Mouse (Mus musculus): Measurements from ENCODE around the gene Ggps1. TPM values are rescaled to one million over a fixed set of nuclear protein-coding genes. Genes with fewer than 3 reads are reported as not detected.

The Ggps1 gene
- 10 to 100 TPM; 52.9 to 60.1 TPM for total RNA-seq (2021)
- long read RNA-seq, full-length matches to known transcripts = 33 of 54 reads
- long read RNA-seq, partial matches to known transcripts = 6 of 54 reads
- long read RNA-seq, other reads (novel, unspliced or antisense) = 15 of 54 reads

- peak; percentile 96 to 98 for DNase-seq (ENCODE audit: low spot score in 2 of 2)
Measured at GRCm38 (mm10) chr13:14063013-14063941, at the start of gene Ggps1, which contains the start of gene Arid4b. Gene Ggps1, minus strand, starts transcription at chr13:14063488. Gene Arid4b, plus strand, starts transcription at chr13:14063232.

GRCm38 (mm10) chr13:14111146-14111545 lies 47.9 kb upstream of the Ggps1 start:
- no peak for DNase-seq (ENCODE audit: low spot score in 2 of 2)

GRCm38 (mm10) chr13:14110154-14110873 lies 47.0 kb upstream of the Ggps1 start:
- DNase-seq (ENCODE audit: low spot score in 2 of 2) = no peak

GRCm38 (mm10) chr13:14103026-14103425 lies 39.7 kb upstream of the Ggps1 start:
- no peak for DNase-seq (ENCODE audit: low spot score in 2 of 2)

- DNase-seq (ENCODE audit: low spot score in 2 of 2) = no peak
Measured at GRCm38 (mm10) chr13:14088669-14089068, 25.4 kb upstream of the Ggps1 start.

- no peak for DNase-seq (ENCODE audit: low spot score in 2 of 2)
Measured at GRCm38 (mm10) chr13:14075326-14075725, 12.0 kb upstream of the Ggps1 start.

- no peak for DNase-seq (ENCODE audit: low spot score in 2 of 2)
Measured at GRCm38 (mm10) chr13:14074371-14074770, 11.1 kb upstream of the Ggps1 start.

- DNase-seq (ENCODE audit: low spot score in 2 of 2) = no peak
Measured at GRCm38 (mm10) chr13:14069291-14069690, 6.0 kb upstream of the Ggps1 start.

- DNase-seq (ENCODE audit: low spot score in 2 of 2) = no peak
Measured at GRCm38 (mm10) chr13:14068035-14068434, 4.7 kb upstream of the Ggps1 start.

- no peak for DNase-seq (ENCODE audit: low spot score in 2 of 2)
Measured at GRCm38 (mm10) chr13:14065701-14066100, 2.4 kb upstream of the Ggps1 start.

GRCm38 (mm10) chr13:14065028-14065380 lies 1.7 kb upstream of the Ggps1 start:
- no peak for DNase-seq (ENCODE audit: low spot score in 2 of 2)

- peak in 1 of 2 experiments; percentile 37 for DNase-seq (ENCODE audit: low spot score in 2 of 2)
Measured at GRCm38 (mm10) chr13:14064341-14065027, 1.2 kb upstream of the Ggps1 start.

GRCm38 (mm10) chr13:14063942-14064271 lies 619 bp upstream of the Ggps1 start:
- DNase-seq (ENCODE audit: low spot score in 2 of 2) = no peak

GRCm38 (mm10) chr13:14062209-14063012 lies 877 bp downstream of the Ggps1 start:
- DNase-seq (ENCODE audit: low spot score in 2 of 2) = no peak

GRCm38 (mm10) chr13:14059582-14059981 lies 3.7 kb downstream of the Ggps1 start:
- DNase-seq (ENCODE audit: low spot score in 2 of 2) = no peak

GRCm38 (mm10) chr13:14056801-14057200 lies 6.5 kb downstream of the Ggps1 start:
- DNase-seq (ENCODE audit: low spot score in 2 of 2) = no peak

- no peak for DNase-seq (ENCODE audit: low spot score in 2 of 2)
Measured at GRCm38 (mm10) chr13:14049878-14050277, 13.4 kb downstream of the Ggps1 start.

GRCm38 (mm10) chr13:14044521-14044920 lies 18.8 kb downstream of the Ggps1 start:
- no peak for DNase-seq (ENCODE audit: low spot score in 2 of 2)

GRCm38 (mm10) chr13:14043851-14044250 lies 19.4 kb downstream of the Ggps1 start:
- no peak for DNase-seq (ENCODE audit: low spot score in 2 of 2)

GRCm38 (mm10) chr13:14040186-14040585 lies 23.1 kb downstream of the Ggps1 start:
- DNase-seq (ENCODE audit: low spot score in 2 of 2) = no peak
